Comparison of ENCODE assay signal across 7 mouse cellular contexts in the genomic region with DNA sequence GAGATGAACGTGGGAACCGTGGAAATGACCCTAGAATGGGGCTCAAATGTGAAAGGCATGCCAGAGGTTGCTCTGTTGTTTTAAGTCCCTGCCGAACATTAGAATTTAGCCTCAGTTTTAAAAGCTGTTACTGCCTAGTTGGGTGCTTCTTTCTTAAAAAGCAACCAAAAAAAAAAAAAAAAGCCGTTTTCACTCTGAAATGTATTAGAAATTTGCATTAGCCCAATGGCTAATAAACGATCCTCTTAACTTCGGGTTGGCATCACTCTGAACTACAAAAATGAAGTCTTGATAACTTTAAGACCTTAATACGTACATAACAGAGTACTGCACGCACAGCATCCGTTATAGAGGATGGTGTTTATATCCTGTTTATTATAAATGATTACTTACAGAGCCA. TPM values are rescaled to one million over a fixed set of nuclear protein-coding genes. Genes with fewer than 3 reads are reported as not detected.
DNase-seq lines count a peak whose midpoint lies in the region; ATAC-seq and TF ChIP-seq lines count a peak whose summit lies in the region.

No protein-coding gene starts in this region.

- H3K4me2 ChIP-seq in lung, postnatal 0 days (replicated peaks; ENCODE audit: low read depth, low read length), result peak overlapping the region; percentile 96
- H3K4me2 ChIP-seq in limb, embryonic 13.5 days (replicated peaks), result peak overlapping the region; percentile 88
- peak overlapping the region; percentile 92 for H3K4me2 ChIP-seq in stomach, embryonic 15.5 days

- WGBS in lung, postnatal 0 days, result 3% methylated on average over 9 of the region's 9 CpGs
- WGBS in limb, embryonic 13.5 days, result 6% methylated on average over 9 of the region's 9 CpGs
- WGBS in stomach, embryonic 15.5 days, result 5% methylated on average over 9 of the region's 9 CpGs

- H3K9me3 ChIP-seq in lung, postnatal 0 days (ENCODE audit: low read length), result no peaks in the 10 kb centered on the region
- no peaks in the 10 kb centered on the region for H3K9me3 ChIP-seq in limb, embryonic 13.5 days
- H3K9me3 ChIP-seq in stomach, embryonic 15.5 days, result no peaks in the 10 kb centered on the region

- H3K27me3 ChIP-seq in lung, postnatal 0 days (replicated peaks; ENCODE audit: insufficient read depth, low read length), result no peaks in the 10 kb centered on the region
- H3K27me3 ChIP-seq in limb, embryonic 13.5 days, result no peaks in the 10 kb centered on the region
- H3K27me3 ChIP-seq in stomach, embryonic 15.5 days (replicated peaks), result no peaks in the 10 kb centered on the region

- TF ChIP-seq POLR2A in embryonic fibroblast, embryonic 13.5 days (IDR thresholded peaks at IDR 0.05; ENCODE audit: low read depth, low read length), result no peak

- peak overlapping the region; percentile 99 for H3K27ac ChIP-seq in lung, postnatal 0 days (ENCODE audit: low read length)
- H3K27ac ChIP-seq in embryonic fibroblast, embryonic 13.5 days (ENCODE audit: insufficient read depth, low read length), result peak overlapping the region; percentile 81; the same call in 1 of the 2 replicates
- peak overlapping the region; percentile 94 for H3K27ac ChIP-seq in limb, embryonic 13.5 days
- peak overlapping the region; percentile 97 for H3K27ac ChIP-seq in stomach, embryonic 15.5 days

- peak overlapping the region; percentile 99 for H3K4me3 ChIP-seq in lung, postnatal 0 days (ENCODE audit: low read depth, low read length)
- H3K4me3 ChIP-seq in embryonic fibroblast, embryonic 13.5 days (ENCODE audit: insufficient read depth, low read length), result peak overlapping the region; percentile 62
- H3K4me3 ChIP-seq in limb, embryonic 13.5 days, result peak overlapping the region; percentile 92
- H3K4me3 ChIP-seq in stomach, embryonic 15.5 days (replicated peaks), result peak overlapping the region; percentile 92

- no peak for ATAC-seq in lung, postnatal 0 days
- ATAC-seq in limb, embryonic 13.5 days (ENCODE audit: low FRiP score, low read depth), result no peak
- no peak for ATAC-seq in stomach, embryonic 15.5 days (ENCODE audit: insufficient read depth, low FRiP score, low read depth)

- H3K36me3 ChIP-seq in lung, postnatal 0 days (ENCODE audit: insufficient read depth, low read length), result no peaks in the 10 kb centered on the region
- H3K36me3 ChIP-seq in limb, embryonic 13.5 days, result no peaks in the 10 kb centered on the region
- no peaks in the 10 kb centered on the region for H3K36me3 ChIP-seq in stomach, embryonic 15.5 days

- TF ChIP-seq CTCF in lung, postnatal 0 days (IDR thresholded peaks at IDR 0.05), result no peak
- TF ChIP-seq CTCF in embryonic fibroblast, embryonic 13.5 days (IDR thresholded peaks at IDR 0.05; ENCODE audit: borderline replicate concordance, insufficient read depth, low read length), result no peak

- no peaks in the 10 kb centered on the region for H3K4me1 ChIP-seq in lung, postnatal 0 days (ENCODE audit: insufficient read depth, low read depth, low read length)
- H3K4me1 ChIP-seq in embryonic fibroblast, embryonic 13.5 days (ENCODE audit: control insufficient read depth, insufficient read depth, low read length), result no peaks in the 10 kb centered on the region
- H3K4me1 ChIP-seq in limb, embryonic 13.5 days, result 0 out of 2 replicates have a peak, but pooled peaks cover 5% of the 10 kb centered on the region
- H3K4me1 ChIP-seq in stomach, embryonic 15.5 days, result no peaks in the 10 kb centered on the region

- H3K9ac ChIP-seq in lung, postnatal 0 days (replicated peaks; ENCODE audit: low read depth), result peak overlapping the region; percentile 88; the same call in 1 of the 2 replicates
- H3K9ac ChIP-seq in limb, embryonic 13.5 days, result peak overlapping the region; percentile 89
- H3K9ac ChIP-seq in stomach, embryonic 15.5 days, result 0 out of 2 replicates have a peak overlapping the region, but pooled peaks have one; percentile 54

- no peak for TF ChIP-seq EP300 in lung, postnatal 0 days (IDR thresholded peaks at IDR 0.05)

- DNase-seq in lung, postnatal 0 days (ENCODE audit: low spot score), result no peak
- DNase-seq in lung, adult 18-20 months, result no peak
- DNase-seq in ovary, postnatal 10 days (ENCODE audit: low spot score), result no peak
- no peak for DNase-seq in spleen, adult 12 weeks (ENCODE audit: low spot score)

RNA-seq across cellular contexts. Expression of a gene that starts 1.7 kb away (rescaled TPM):
- 55.8 and 62.6 TPM in 2 replicates for polyA plus RNA-seq in lung, postnatal 0 days (2015; fragmentation: Nextera tagmentation; extraction: Ambion mirVana)
- 39.5 and 53.4 TPM in 2 replicates for polyA plus RNA-seq in embryonic fibroblast, embryonic 13.5 days (2011; ENCODE audit: insufficient read length, low read depth, missing spikeins)
- 65.0 and 70.3 TPM in 2 replicates for polyA plus RNA-seq in limb, embryonic 13.5 days (2015; fragmentation: Nextera tagmentation; extraction: Ambion mirVana)
- polyA plus RNA-seq in stomach, embryonic 15.5 days (2015; fragmentation: Nextera tagmentation; extraction: Ambion mirVana), result 62.5 and 63.7 TPM in 2 replicates

RNA-seq across cellular contexts. Expression of a gene that starts 54.4 kb away (rescaled TPM):
- polyA plus RNA-seq in lung, postnatal 0 days (2015; fragmentation: Nextera tagmentation; extraction: Ambion mirVana), result not detected in 2 replicates
- 0.70 and 1.1 TPM in 2 replicates for polyA plus RNA-seq in embryonic fibroblast, embryonic 13.5 days (2011; ENCODE audit: insufficient read length, low read depth, missing spikeins)
- 4.5 and 6.4 TPM in 2 replicates for polyA plus RNA-seq in limb, embryonic 13.5 days (2015; fragmentation: Nextera tagmentation; extraction: Ambion mirVana)
- 3.8 and 4.0 TPM in 2 replicates for polyA plus RNA-seq in stomach, embryonic 15.5 days (2015; fragmentation: Nextera tagmentation; extraction: Ambion mirVana)
